Mouse (Mus musculus) MEL (cell line): ENCODE results near the gene Doc2g. TPM values are rescaled to one million over a fixed set of nuclear protein-coding genes. Genes with fewer than 3 reads are reported as not detected.

Experiments used
- DNase-seq: peaks from one replicate; pipeline ENCODE4 v3.0.0; 2011; ENCODE audit warnings: low read depth, low spot score
- H3K27ac ChIP-seq: 2 replicates; pipeline ENCODE4 v1.5.1; 2012; ENCODE audit warnings: low read depth, mild to moderate bottlenecking, control low read depth, low read length, moderate library complexity; ENCODE audit not compliant: control insufficient read depth
- H3K27me3 ChIP-seq, 2 experiments: fragments of 150-350 bp in 1 of 2; sonication (generic) in 1 of 2; 2 replicates each; pipeline ENCODE4 v1.6.1; 2012; ENCODE audit warnings: low read length in 2 of 2, mild to moderate bottlenecking in 2 of 2, improper control_type of control experiment in 1 of 2, moderate library complexity in 1 of 2; ENCODE audit not compliant: insufficient read depth in 2 of 2, control insufficient read depth in 1 of 2
- H3K36me3 ChIP-seq, 2 experiments: 2 replicates each; pipeline ENCODE4 v1.6.1; 2012 to 2014; ENCODE audit warnings: low read length in 2 of 2, improper control_type of control experiment in 1 of 2, inconsistent platforms in 1 of 2, mild to moderate bottlenecking in 1 of 2; ENCODE audit not compliant: insufficient read depth in 2 of 2, control insufficient read depth in 1 of 2
- H3K4me1 ChIP-seq, 2 experiments: fragments of 150-350 bp in 1 of 2; sonication (generic) in 1 of 2; 2 replicates each; pipeline ENCODE4 v1.6.1; 2012; ENCODE audit warnings: low read length in 2 of 2, improper control_type of control experiment in 1 of 2, mild to moderate bottlenecking in 1 of 2; ENCODE audit not compliant: insufficient read depth in 2 of 2, control insufficient read depth in 1 of 2
- H3K4me3 ChIP-seq, 2 experiments: fragments of 150-350 bp in 1 of 2; sonication (generic) in 1 of 2; 2 replicates each; pipeline ENCODE4 v1.5.1; 2012; ENCODE audit warnings: low read depth in 2 of 2, low read length in 2 of 2, mild to moderate bottlenecking in 2 of 2, moderate library complexity in 2 of 2, control low read depth in 1 of 2, improper control_type of control experiment in 1 of 2; ENCODE audit not compliant: control insufficient read depth in 1 of 2, insufficient read depth in 1 of 2
- H3K79me2 ChIP-seq: 2 replicates; pipeline ENCODE4 v1.6.1; 2012; ENCODE audit warnings: mild to moderate bottlenecking, low read length, moderate library complexity; ENCODE audit not compliant: control insufficient read depth, poor library complexity, insufficient read depth
- H3K9ac ChIP-seq: 2 replicates; pipeline ENCODE4 v1.6.1; 2012; ENCODE audit warnings: low read depth, mild to moderate bottlenecking, control low read depth, low read length, moderate library complexity; ENCODE audit not compliant: control insufficient read depth, poor library complexity, severe bottlenecking
- H3K9me3 ChIP-seq: fragments of 150-350 bp; sonication (generic); replicated peaks from 2 replicates; pipeline ENCODE4 v1.6.1; 2012; ENCODE audit warnings: mild to moderate bottlenecking, low read length, improper control_type of control experiment, moderate library complexity; ENCODE audit not compliant: insufficient read depth
- CHD1 ChIP-seq: IDR thresholded peaks from 2 replicates; pipeline ENCODE4 v1.6.1; 2012; ENCODE audit warnings: low read depth, mild to moderate bottlenecking, inconsistent platforms, low read length, improper control_type of control experiment
- CHD2 ChIP-seq: IDR thresholded peaks from 2 replicates; pipeline ENCODE4 v1.6.1; 2011; ENCODE audit warnings: low read length, improper control_type of control experiment
- CTCF ChIP-seq, 3 experiments: IDR thresholded peaks in 2 of 3; conservative IDR thresholded peaks in 1 of 3; 2 replicates each; pipeline ENCODE4 v1.5.1; 2011 to 2012; ENCODE audit warnings: low read length in 3 of 3, low read depth in 2 of 3, mild to moderate bottlenecking in 2 of 3, improper control_type of control experiment in 1 of 3, inconsistent platforms in 1 of 3, mixed read lengths in 1 of 3, moderate library complexity in 1 of 3; ENCODE audit not compliant: control insufficient read depth in 1 of 3, insufficient read depth in 1 of 3, poor library complexity in 1 of 3, severe bottlenecking in 1 of 3
- E2F4 ChIP-seq: IDR thresholded peaks from 2 replicates; pipeline ENCODE4 v1.6.1; 2011; ENCODE audit warnings: low read depth, low read length, improper control_type of control experiment, borderline replicate concordance
- ELF1 ChIP-seq: IDR thresholded peaks from 2 replicates; pipeline ENCODE4 v1.6.1; 2014; ENCODE audit warnings: low read depth, mild to moderate bottlenecking, inconsistent platforms, low read length, improper control_type of control experiment, moderate library complexity
- EP300 ChIP-seq, 2 experiments: IDR thresholded peaks; 2 replicates each; pipeline ENCODE4 v1.6.1; 2011; ENCODE audit warnings: improper control_type of control experiment in 2 of 2, low read length in 2 of 2, low read depth in 1 of 2, mild to moderate bottlenecking in 1 of 2
- ETS1 ChIP-seq: IDR thresholded peaks from 2 replicates; pipeline ENCODE4 v1.6.1; 2012; ENCODE audit warnings: low read depth, mild to moderate bottlenecking, inconsistent platforms, low read length, improper control_type of control experiment, moderate library complexity
- GATA1 ChIP-seq: IDR thresholded peaks from 2 replicates; pipeline ENCODE4 v1.6.1; 2011; ENCODE audit warnings: low read depth, low read length, improper control_type of control experiment
- HCFC1 ChIP-seq: IDR thresholded peaks from 2 replicates; pipeline ENCODE4 v1.6.1; 2012; ENCODE audit warnings: low read depth, mild to moderate bottlenecking, inconsistent platforms, low read length, improper control_type of control experiment, moderate library complexity
- KAT2A ChIP-seq: conservative IDR thresholded peaks from 2 replicates; pipeline ENCODE4 v1.6.1; 2012; ENCODE audit warnings: low read depth, low read length, improper control_type of control experiment, inconsistent platforms
- MAFK ChIP-seq: IDR thresholded peaks from 2 replicates; pipeline ENCODE4 v1.6.1; 2011; ENCODE audit warnings: low read depth, mild to moderate bottlenecking, low read length, improper control_type of control experiment, borderline replicate concordance
- MAX ChIP-seq: IDR thresholded peaks from 2 replicates; pipeline ENCODE4 v1.6.1; 2011; ENCODE audit warnings: low read length, improper control_type of control experiment
- MAZ ChIP-seq: IDR thresholded peaks from 2 replicates; pipeline ENCODE4 v1.6.1; 2012; ENCODE audit warnings: low read depth, mild to moderate bottlenecking, inconsistent platforms, low read length, improper control_type of control experiment
- MEF2A ChIP-seq: IDR thresholded peaks from 2 replicates; pipeline ENCODE4 v1.6.1; 2014; ENCODE audit warnings: low read depth, mild to moderate bottlenecking, inconsistent platforms, low read length, improper control_type of control experiment; ENCODE audit not compliant: poor library complexity, insufficient replicate concordance, severe bottlenecking; ENCODE audit errors: extremely low read depth
- MYB ChIP-seq: IDR thresholded peaks from 2 replicates; pipeline ENCODE4 v1.6.1; 2011; ENCODE audit warnings: mild to moderate bottlenecking, low read depth, low read length, improper control_type of control experiment
- MYC ChIP-seq: IDR thresholded peaks from 2 replicates; pipeline ENCODE4 v1.6.1; 2011; ENCODE audit warnings: low read depth, mild to moderate bottlenecking, low read length, improper control_type of control experiment, moderate library complexity
- RAD21 ChIP-seq: IDR thresholded peaks from 2 replicates; pipeline ENCODE4 v1.6.1; 2011; ENCODE audit warnings: mild to moderate bottlenecking, low read depth, low read length, improper control_type of control experiment
- RCOR1 ChIP-seq: IDR thresholded peaks from 2 replicates; pipeline ENCODE4 v1.6.1; 2012; ENCODE audit warnings: low read depth, mild to moderate bottlenecking, inconsistent platforms, low read length, improper control_type of control experiment
- SMC3 ChIP-seq: IDR thresholded peaks from 2 replicates; pipeline ENCODE4 v1.6.1; 2011; ENCODE audit warnings: low read depth, low read length, improper control_type of control experiment
- TCF12 ChIP-seq: IDR thresholded peaks from 2 replicates; pipeline ENCODE4 v1.6.1; 2014; ENCODE audit warnings: low read depth, mild to moderate bottlenecking, inconsistent platforms, low read length, improper control_type of control experiment, moderate library complexity
- USF1 ChIP-seq: IDR thresholded peaks from 2 replicates; pipeline ENCODE4 v1.6.1; 2014; ENCODE audit warnings: low read depth, mild to moderate bottlenecking, inconsistent platforms, low read length, improper control_type of control experiment, moderate library complexity
- ZC3H11A ChIP-seq: IDR thresholded peaks from 2 replicates; pipeline ENCODE4 v1.6.1; 2012; ENCODE audit warnings: low read depth, mild to moderate bottlenecking, inconsistent platforms, low read length, improper control_type of control experiment
- polyA plus RNA-seq, 2 experiments: library from polyadenylated mRNA; stranded (reverse) in 1 of 2; unstranded in 1 of 2; fragments of >175 nt in 1 of 2; fragments of >200 nt in 1 of 2; gene quantifications; 2 replicates each; pipeline versions ENCODE4 v1.2.1 to v1.2.4; 2012; ENCODE audit warnings: low replicate concordance in 2 of 2, low read depth in 1 of 2; ENCODE audit not compliant: insufficient read length in 2 of 2, insufficient read depth in 1 of 2, missing spikeins in 1 of 2
- total RNA-seq: library from RNA; depleted of rRNA; stranded (reverse); fragments of 300-350 nt; gene quantifications from 2 replicates; pipeline ENCODE4 v1.2.3, GENCODE M21; 2012

The Doc2g gene
- total and polyA plus RNA-seq, 3 experiments: 9.9 to 16.0 TPM; not detected in 1

DNA sequence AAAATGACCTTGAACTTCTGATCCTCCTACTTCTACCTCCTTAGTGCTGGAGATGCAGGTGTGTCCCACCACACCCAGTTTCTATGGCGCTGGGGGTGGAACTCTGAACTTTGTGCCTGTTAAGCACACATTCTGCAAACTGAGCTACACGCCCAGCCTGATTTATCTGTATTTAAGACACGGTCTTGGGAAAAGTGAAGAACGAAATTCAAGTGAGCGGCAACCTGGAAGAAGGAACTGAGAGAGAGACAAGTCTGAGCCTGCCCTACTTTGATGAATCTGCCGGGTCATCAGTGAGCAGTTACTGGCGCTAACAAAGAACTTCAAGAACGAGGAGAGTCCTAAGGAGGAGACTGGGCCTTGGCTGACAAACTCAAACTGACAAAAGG, 43.7 kb downstream of the Doc2g start:
- H3K9ac ChIP-seq: no peak overlapping the region
- peaks cover 0 to 3% of the 10 kb centered on the region in 2 experiments; a peak in 1 of 4 replicates for H3K36me3 ChIP-seq
- peaks cover 0 to 7% of the 10 kb centered on the region in 2 experiments; a peak in 2 of 4 replicates for H3K4me1 ChIP-seq
- no peaks in the 10 kb centered on the region for H3K79me2 ChIP-seq
- H3K9me3 ChIP-seq: no peaks in the 10 kb centered on the region
- TF ChIP-seq ELF1 (no peak), SMC3 (no peak), HCFC1 (no peak), ETS1 (0 out of 2 replicates have a peak, but pooled peaks have one; percentile 8)
- no peak for DNase-seq
- H3K27ac ChIP-seq: peak overlapping the region; percentile 59
- no peaks in the 10 kb centered on the region for H3K27me3 ChIP-seq
- no peak overlapping the region for H3K4me3 ChIP-seq

DNA sequence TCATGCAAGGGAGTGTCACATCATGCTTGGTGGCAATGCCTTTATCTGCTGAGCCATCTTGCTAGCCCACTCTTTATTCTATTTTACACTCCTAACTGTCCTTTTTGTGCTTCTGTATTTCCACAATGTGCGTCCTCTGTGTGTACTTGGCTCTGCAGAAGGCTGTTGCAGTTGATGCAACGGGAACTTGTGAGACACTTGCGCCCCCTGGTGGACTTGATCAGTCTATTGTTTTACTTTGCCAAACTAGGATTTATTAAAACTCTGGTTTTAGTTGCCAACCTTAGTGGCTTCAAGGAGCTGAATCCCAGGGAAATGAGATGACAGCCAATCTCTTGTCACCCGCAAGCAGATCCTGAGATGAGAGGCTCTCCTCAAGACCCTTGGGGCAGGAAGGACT, 44.7 kb downstream of the Doc2g start:
- Histone ChIP-seq H3K4me1 (peaks cover 0 to 7% of the 10 kb centered on the region in 2 experiments; a peak in 2 of 4 replicates), H3K4me3 (no peak overlapping the region), H3K9me3 (no peaks in the 10 kb centered on the region), H3K9ac (no peak overlapping the region), H3K27me3 (no peaks in the 10 kb centered on the region), H3K36me3 (peaks cover 0 to 3% of the 10 kb centered on the region in 2 experiments; a peak in 1 of 4 replicates), H3K79me2 (no peaks in the 10 kb centered on the region), H3K27ac (no peak overlapping the region)
- TF ChIP-seq ZC3H11A (peak; percentile 68), MAX (no peak), GATA1 (no peak), CHD1 (no peak), TCF12 (no peak), MAFK (no peak), MEF2A (no peak), SMC3 (peak; percentile 91), RAD21 (peak; percentile 85), RCOR1 (no peak), E2F4 (no peak), MYB (no peak), EP300 (IDR thresholded peaks at IDR 0.05; ENCODE audit: low read depth in 1 of 2, low read length in 2 of 2) (no peak), HCFC1 (no peak), CTCF (IDR thresholded peaks at IDR 0.05 in 2 of 3, conservative IDR thresholded peaks at IDR 0.05 in 1 of 3; ENCODE audit: control insufficient read depth in 1 of 3, insufficient read depth in 1 of 3, low read depth in 2 of 3, low read length in 3 of 3, poor library complexity in 1 of 3, severe bottlenecking in 1 of 3) (peak; percentile 57 to 91 (median 77)), MYC (no peak), KAT2A (no peak), USF1 (no peak), CHD2 (no peak), MAZ (no peak)
- peak; percentile 87 for DNase-seq
